Mouse (Mus musculus) hindbrain, embryonic 14.5 days (tissue): ENCODE results near the gene Ecpas. TPM values are rescaled to one million over a fixed set of nuclear protein-coding genes. Genes with fewer than 3 reads are reported as not detected.

Experiments used
- ATAC-seq: fragments of 200-750 bp; cut with Nextera tagmentation; 2 replicates; pipeline ENCODE4 v1.8.0; 2017; ENCODE audit warnings: moderate number of reproducible peaks, mild to moderate bottlenecking, moderate TSS enrichment, moderate library complexity; ENCODE audit not compliant: low FRiP score
- DNase-seq: peaks from one replicate; pipeline ENCODE4 v3.0.0-alpha.2; 2015; ENCODE audit warnings: low spot score
- H3K27ac ChIP-seq: fragments of 300-500 bp; sonication (generic); 2 replicates; pipeline ENCODE4 v1.5.1; 2014; ENCODE audit warnings: mild to moderate bottlenecking, moderate library complexity
- H3K27me3 ChIP-seq: fragments of 300-500 bp; sonication (generic); 2 replicates; pipeline ENCODE4 v1.6.1; 2014; ENCODE audit warnings: mild to moderate bottlenecking, low read length, mixed read lengths; ENCODE audit not compliant: control insufficient read depth, insufficient read depth
- H3K36me3 ChIP-seq: fragments of 300-500 bp; sonication (generic); replicated peaks from 2 replicates; pipeline ENCODE4 v1.6.1; 2014; ENCODE audit not compliant: control insufficient read depth, insufficient read depth
- H3K4me1 ChIP-seq: fragments of 300-500 bp; sonication (generic); replicated peaks from 2 replicates; pipeline ENCODE4 v1.6.1; 2014; ENCODE audit warnings: antibody characterized with exemption, low read length, mixed read lengths; ENCODE audit not compliant: control insufficient read depth, insufficient read depth
- H3K4me2 ChIP-seq: fragments of 300-500 bp; sonication (generic); replicated peaks from 2 replicates; pipeline ENCODE4 v1.6.1; 2014; ENCODE audit warnings: mild to moderate bottlenecking, moderate library complexity
- H3K4me3 ChIP-seq: fragments of 300-500 bp; sonication (generic); replicated peaks from 2 replicates; pipeline ENCODE4 v1.5.1; 2014; ENCODE audit warnings: mild to moderate bottlenecking, low read length
- H3K9ac ChIP-seq: fragments of 300-500 bp; sonication (generic); 2 replicates; pipeline ENCODE4 v1.6.1; 2014
- H3K9me3 ChIP-seq: fragments of 300-500 bp; sonication (generic); 2 replicates; pipeline ENCODE4 v1.6.1; 2016; ENCODE audit warnings: low read length; ENCODE audit not compliant: control insufficient read depth
- WGBS: fragments of 180-500 bp; shearing (Covaris S2); extraction: QIAGEN DNeasy Blood & Tissue Kit; methylation state at CpG from one replicate; pipeline ENCODE4 v1.1.7; 2014; 5-methylcytosine and 5-hydroxymethylcytosine counted together
- polyA plus RNA-seq: library from polyadenylated mRNA; unstranded; fragments of >200 nt; fragmentation: Nextera tagmentation; extraction: Ambion mirVana; gene quantifications from 2 replicates; pipeline ENCODE4 v1.2.1, GENCODE M21; 2014

The Ecpas gene
- polyA plus RNA-seq, 1 experiment from 2014 or later: 47.8 TPM

GRCm38 (mm10) chr4:58825921-58826320 lies 86.6 kb downstream of the Ecpas start:
- DNase-seq: no peak
- Histone ChIP-seq H3K9ac (no peak overlapping the region), H3K9me3 (no peaks in the 10 kb centered on the region), H3K4me2 (no peak overlapping the region), H3K27me3 (no peaks in the 10 kb centered on the region), H3K4me1 (no peaks in the 10 kb centered on the region), H3K4me3 (no peak overlapping the region), H3K27ac (no peak overlapping the region), H3K36me3 (peaks cover 67% of the 10 kb centered on the region)
- no peak for ATAC-seq
- 82% methylated on average over 4 of the region's 4 CpGs for WGBS

- Histone ChIP-seq H3K27ac (no peak within 1 kb of the TSS), H3K4me1 (no peaks in the 10 kb centered on the region), H3K4me3 (no peak within 1 kb of the TSS), H3K9me3 (0 out of 2 replicates have a peak, but pooled peaks cover 6% of the 10 kb centered on the region), H3K4me2 (no peak within 1 kb of the TSS), H3K27me3 (no peaks in the 10 kb centered on the region), H3K36me3 (no peaks in the 10 kb centered on the region), H3K9ac (no peak within 1 kb of the TSS)
- DNase-seq: no peak
- no peak for ATAC-seq
These were observed 124.9 kb downstream of the Ecpas start, which contains the start of gene Olfr267 for GRCm38 (mm10) chr4:58787616-58788015. Gene Olfr267 (minus strand): TSS chr4:58787716.

- Histone ChIP-seq H3K27ac (no peak overlapping the region), H3K4me2 (no peak overlapping the region), H3K9me3 (0 out of 2 replicates have a peak, but pooled peaks cover 6% of the 10 kb centered on the region), H3K27me3 (no peaks in the 10 kb centered on the region), H3K4me3 (no peak overlapping the region), H3K9ac (no peak overlapping the region), H3K4me1 (no peaks in the 10 kb centered on the region), H3K36me3 (no peaks in the 10 kb centered on the region)
- 83% methylated on average over 3 of the region's 3 CpGs for WGBS
- no peak for DNase-seq
- ATAC-seq: no peak
These were observed 125.9 kb downstream of the Ecpas start for GRCm38 (mm10) chr4:58786659-58787058.

- H3K27me3 ChIP-seq: no peaks in the 10 kb centered on the region
- 96% methylated on average over 3 of the region's 3 CpGs for WGBS
- no peaks in the 10 kb centered on the region for H3K36me3 ChIP-seq
- H3K4me3 ChIP-seq: no peak overlapping the region
- DNase-seq (no peak), ATAC-seq (no peak)
- H3K4me1 ChIP-seq: no peaks in the 10 kb centered on the region
- no peak overlapping the region for H3K9ac ChIP-seq
- no peak overlapping the region for H3K27ac ChIP-seq
- H3K4me2 ChIP-seq: no peak overlapping the region
- no peaks in the 10 kb centered on the region for H3K9me3 ChIP-seq
These were observed 149.1 kb downstream of the Ecpas start for GRCm38 (mm10) chr4:58763417-58763816.

- Histone ChIP-seq H3K36me3 (no peaks in the 10 kb centered on the region), H3K9ac (no peak overlapping the region), H3K27me3 (no peaks in the 10 kb centered on the region), H3K9me3 (no peaks in the 10 kb centered on the region), H3K4me2 (no peak overlapping the region), H3K4me1 (no peaks in the 10 kb centered on the region), H3K27ac (no peak overlapping the region), H3K4me3 (no peak overlapping the region)
- 59% methylated on average over 2 of the region's 2 CpGs for WGBS
- DNase-seq (peak; percentile 53), ATAC-seq (no peak)
These were observed 163.0 kb downstream of the Ecpas start for GRCm38 (mm10) chr4:58749510-58749909.

DNA sequence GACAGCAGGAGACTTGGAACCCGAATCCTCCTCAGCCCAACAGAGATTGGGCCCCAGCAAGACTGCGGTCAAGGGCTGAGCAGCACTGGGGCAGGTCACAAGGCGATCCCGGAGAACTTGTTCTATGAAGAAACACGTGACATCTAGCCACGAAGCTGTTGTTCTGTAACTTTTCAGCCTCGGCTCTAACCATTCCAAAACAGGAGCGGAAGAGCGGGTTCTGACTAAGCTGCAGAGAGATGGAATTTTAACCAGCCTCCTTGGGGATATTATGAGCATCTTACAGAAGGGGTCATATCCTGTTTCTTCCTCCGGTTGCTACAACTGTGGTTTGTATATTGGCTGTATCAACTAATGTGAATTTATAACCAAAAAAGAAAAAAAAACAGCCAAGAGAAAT lies 163.4 kb downstream of the Ecpas start:
- Histone ChIP-seq H3K4me2 (no peak overlapping the region), H3K27ac (no peak overlapping the region), H3K4me1 (no peaks in the 10 kb centered on the region), H3K9me3 (no peaks in the 10 kb centered on the region), H3K27me3 (no peaks in the 10 kb centered on the region), H3K9ac (no peak overlapping the region), H3K4me3 (no peak overlapping the region), H3K36me3 (no peaks in the 10 kb centered on the region)
- WGBS: 58% methylated on average over 10 of the region's 10 CpGs
- DNase-seq (no peak), ATAC-seq (no peak)

Other genes with a start within 250 kb of the Ecpas start
- gene Olfr267, start 125.0 kb downstream of the Ecpas start, polyA plus RNA-seq: 0.09 TPM in 1 of 2 replicates, not detected in the other
- 2.8 and 3.2 TPM in 2 replicates for gene Zkscan16, start 30.9 kb upstream of the Ecpas start, polyA plus RNA-seq
- 4.6 and 4.8 TPM in 2 replicates for gene Ptgr1, start 74.4 kb upstream of the Ecpas start, polyA plus RNA-seq
- gene Dnajc25, start 82.3 kb upstream of the Ecpas start, polyA plus RNA-seq: 5.2 and 9.6 TPM in 2 replicates
- 6.5 and 8.6 TPM in 2 replicates for gene Gm20503, start 90.5 kb upstream of the Ecpas start, polyA plus RNA-seq
- 198 and 200 TPM in 2 replicates for gene Gng10, start 122.3 kb upstream of the Ecpas start, polyA plus RNA-seq
- not detected in 2 replicates for gene AI481877, start 226.2 kb upstream of the Ecpas start, polyA plus RNA-seq